Mouse (Mus musculus) myocyte (in vitro differentiated cells): Measurements from ENCODE around the gene 9930104L06Rik.

ENCODE experiments used
- CEBPB ChIP-seq: IDR thresholded peaks from 2 replicates; pipeline ENCODE4 v1.6.1; 2011; ENCODE audit warnings: mild to moderate bottlenecking, moderate library complexity; ENCODE audit not compliant: poor library complexity, insufficient read depth, severe bottlenecking
- POLR2A ChIP-seq: IDR thresholded peaks from one replicate; pipeline ENCODE4 v1.6.1; 2011; ENCODE audit warnings: low read depth, mild to moderate bottlenecking, control low read depth, moderate library complexity; ENCODE audit not compliant: insufficient read length
- TCF3 ChIP-seq: IDR thresholded peaks from one replicate; pipeline ENCODE4 v1.6.1; 2011; ENCODE audit warnings: low read depth, control low read depth; ENCODE audit not compliant: insufficient read length

DNA sequence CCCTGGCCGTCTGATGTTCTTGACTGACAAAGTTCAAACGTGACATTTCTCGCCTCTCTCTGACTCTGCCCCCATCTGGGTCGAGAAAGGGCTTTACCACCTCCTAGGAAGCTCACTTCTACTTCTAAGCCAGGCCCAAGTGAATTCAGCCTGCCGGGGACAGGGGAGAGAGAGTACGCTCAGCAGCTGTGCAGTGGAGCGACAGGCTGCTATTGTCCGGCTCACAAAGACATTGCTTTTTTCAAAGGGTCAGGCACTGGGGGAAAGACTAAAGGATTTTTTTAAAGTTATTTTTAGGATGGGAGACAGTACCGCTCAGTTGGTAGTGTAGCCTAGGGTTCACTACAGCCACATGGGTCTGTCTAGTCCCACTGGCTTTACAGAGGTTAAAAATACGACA is 38.4 kb upstream of the 9930104L06Rik start:
- TF ChIP-seq POLR2A (no peak), TCF3 (no peak), CEBPB (no peak)
